Mouse (Mus musculus): ENCODE results near the gene Hist2h2ac. TPM values are rescaled to one million over a fixed set of nuclear protein-coding genes. Genes with fewer than 3 reads are reported as not detected.

The Hist2h2ac gene
- polyA plus RNA-seq, 1 experiment from 2014 or later: 12.2 TPM

DNA sequence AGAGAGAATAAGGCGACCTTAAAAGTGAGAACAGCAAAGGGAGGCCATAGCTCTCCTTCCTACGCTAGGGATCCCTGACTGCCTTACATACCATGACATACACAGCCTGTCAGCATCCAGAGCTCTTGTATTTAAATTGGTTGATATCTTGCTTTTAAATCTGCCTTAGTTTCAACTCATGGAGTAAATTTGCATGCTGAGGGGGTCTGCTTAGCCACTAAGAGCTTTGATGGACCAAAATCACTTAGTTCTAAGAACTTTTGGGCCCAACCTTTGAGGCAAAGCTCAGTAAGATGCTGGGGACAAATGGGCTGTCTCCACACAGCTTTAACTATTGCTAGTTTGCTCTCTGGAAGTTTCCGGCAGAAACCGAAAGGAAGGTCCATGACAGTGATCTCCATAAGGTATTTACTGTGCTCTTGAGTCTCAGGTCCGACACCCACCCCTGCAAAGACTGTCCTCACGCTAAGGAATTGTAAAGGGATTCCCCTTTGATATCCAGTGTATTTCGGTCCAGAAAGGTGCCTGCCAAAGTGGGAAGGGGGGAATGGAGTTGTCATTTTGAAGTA lies 16.7 kb upstream of the Hist2h2ac start:
- WGBS: 23% methylated on average over 7 of the region's 7 CpGs
- peak overlapping the region; percentile 50 for H3K4me3 ChIP-seq
- no peaks in the 10 kb centered on the region for H3K36me3 ChIP-seq
- H3K27ac ChIP-seq: peak overlapping the region; percentile 85
- H3K4me2 ChIP-seq (replicated peaks): peak overlapping the region; percentile 69
- H3K9ac ChIP-seq: peak overlapping the region; percentile 70
- H3K9me3 ChIP-seq: no peaks in the 10 kb centered on the region
- no peak for ATAC-seq (ENCODE audit: insufficient number of reproducible peaks, insufficient read depth, low FRiP score, low TSS enrichment)
- no peaks in the 10 kb centered on the region for H3K27me3 ChIP-seq
- H3K4me1 ChIP-seq: peaks cover 21% of the 10 kb centered on the region

DNA sequence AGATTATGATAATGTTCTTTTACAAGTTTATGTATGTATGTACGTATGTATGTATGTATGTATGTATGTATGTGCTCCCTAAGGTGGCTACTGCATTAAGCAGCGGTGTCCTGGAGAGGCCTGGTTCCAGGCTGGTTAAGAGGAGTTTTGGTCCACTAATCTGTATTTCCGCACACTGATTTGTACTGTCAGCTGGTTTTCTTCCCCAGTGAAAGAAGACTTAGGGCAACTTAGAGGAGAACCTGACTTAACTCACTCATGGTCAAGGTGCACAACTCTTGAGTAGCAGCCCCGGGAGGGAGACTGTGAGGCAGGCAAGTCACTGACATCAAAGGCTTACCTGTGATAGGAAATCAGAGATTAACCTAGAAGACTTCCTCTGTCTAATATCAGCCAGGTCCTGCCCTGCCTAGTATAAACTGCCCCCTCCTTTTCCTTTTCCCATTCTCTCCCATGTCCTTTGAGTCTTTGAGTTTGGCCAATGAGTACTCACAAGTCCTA lies 16.2 kb upstream of the Hist2h2ac start:
- peak overlapping the region; percentile 70 for H3K9ac ChIP-seq
- H3K9me3 ChIP-seq: no peaks in the 10 kb centered on the region
- WGBS: 71% methylated on average over 4 of the region's 4 CpGs
- H3K4me3 ChIP-seq: peak overlapping the region; percentile 50
- peaks cover 19% of the 10 kb centered on the region for H3K4me1 ChIP-seq
- peak overlapping the region; percentile 69 for H3K4me2 ChIP-seq (replicated peaks)
- peak overlapping the region; percentile 85 for H3K27ac ChIP-seq
- ATAC-seq (ENCODE audit: insufficient number of reproducible peaks, insufficient read depth, low FRiP score, low TSS enrichment): no peak
- no peaks in the 10 kb centered on the region for H3K27me3 ChIP-seq
- H3K36me3 ChIP-seq: no peaks in the 10 kb centered on the region

DNA sequence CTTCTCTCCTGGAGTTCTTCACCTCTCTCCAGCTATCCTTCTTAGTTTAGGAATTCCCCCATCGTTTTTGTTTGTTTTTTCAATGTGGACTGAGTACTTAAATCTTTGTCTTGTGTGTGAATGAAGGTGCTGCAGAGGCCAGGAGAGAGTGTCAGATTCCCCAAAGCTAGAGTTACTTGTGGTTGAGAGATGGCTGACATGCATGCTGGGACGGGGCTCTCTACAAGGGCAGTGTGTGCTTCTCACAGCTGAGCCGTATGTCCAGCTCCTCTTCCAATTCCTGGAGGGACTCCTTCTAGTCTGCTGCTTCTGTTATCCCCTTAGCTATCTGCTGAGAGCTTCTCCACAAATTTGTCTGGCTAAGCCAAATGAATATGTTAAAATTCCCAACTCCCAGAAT lies 15.2 kb upstream of the Hist2h2ac start:
- Histone ChIP-seq H3K9me3 (no peaks in the 10 kb centered on the region), H3K27me3 (no peaks in the 10 kb centered on the region), H3K4me2 (replicated peaks) (no peak overlapping the region), H3K4me1 (peaks cover 19% of the 10 kb centered on the region), H3K4me3 (no peak overlapping the region), H3K9ac (no peak overlapping the region), H3K27ac (peak overlapping the region; percentile 7; the same call in 1 of the 2 replicates), H3K36me3 (no peaks in the 10 kb centered on the region)
- no peak for ATAC-seq (ENCODE audit: insufficient number of reproducible peaks, insufficient read depth, low FRiP score, low TSS enrichment)
- 47% methylated on average over 3 of the region's 3 CpGs for WGBS

DNA sequence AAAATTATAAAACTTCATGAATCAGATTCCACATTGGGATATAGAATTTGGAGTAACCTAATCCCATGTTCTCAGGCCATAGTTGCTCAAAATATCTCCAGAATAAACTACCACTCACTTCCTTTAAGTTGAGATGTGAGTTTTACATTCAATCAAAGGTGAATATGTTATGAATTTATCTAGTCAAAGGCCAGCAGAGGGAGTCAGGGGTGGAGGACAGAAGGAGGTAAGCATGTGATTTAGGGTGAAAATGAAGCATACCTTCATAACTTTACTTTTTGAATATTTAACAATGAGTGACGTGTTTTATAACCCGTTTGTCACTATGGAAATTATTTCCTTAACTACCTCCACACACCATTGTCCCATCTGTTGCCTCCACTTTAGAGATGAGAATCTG lies 14.2 kb upstream of the Hist2h2ac start:
- no peak overlapping the region for H3K27ac ChIP-seq
- no peak overlapping the region for H3K4me3 ChIP-seq
- H3K4me2 ChIP-seq (replicated peaks): no peak overlapping the region
- 87% methylated on average over 2 of the region's 2 CpGs for WGBS
- H3K27me3 ChIP-seq: no peaks in the 10 kb centered on the region
- no peaks in the 10 kb centered on the region for H3K36me3 ChIP-seq
- H3K9me3 ChIP-seq: no peaks in the 10 kb centered on the region
- H3K9ac ChIP-seq: no peak overlapping the region
- no peak for ATAC-seq (ENCODE audit: insufficient number of reproducible peaks, insufficient read depth, low FRiP score, low TSS enrichment)
- peaks cover 19% of the 10 kb centered on the region for H3K4me1 ChIP-seq

DNA sequence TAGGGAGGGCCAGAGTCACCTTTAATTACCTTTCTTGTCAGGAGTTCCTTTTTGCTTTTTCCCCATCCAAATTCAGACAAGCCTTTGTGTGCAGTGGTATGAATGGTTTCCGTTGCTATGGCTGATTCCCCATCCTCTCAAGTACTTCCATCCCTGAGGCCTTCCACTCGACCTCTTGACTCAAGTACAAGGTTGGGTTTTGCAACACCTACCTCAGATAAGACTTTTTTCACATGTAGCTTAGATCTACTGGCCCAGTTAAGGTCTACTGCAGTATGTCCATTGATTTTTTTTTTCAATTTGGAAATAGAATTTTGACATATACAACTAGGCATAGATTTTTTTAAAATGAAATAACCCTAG lies 11.1 kb upstream of the Hist2h2ac start:
- Histone ChIP-seq H3K27ac (no peak overlapping the region), H3K4me1 (peaks cover 4% of the 10 kb centered on the region), H3K36me3 (no peaks in the 10 kb centered on the region), H3K9ac (no peak overlapping the region), H3K27me3 (no peaks in the 10 kb centered on the region), H3K4me2 (replicated peaks) (no peak overlapping the region), H3K4me3 (no peak overlapping the region), H3K9me3 (no peaks in the 10 kb centered on the region)
- no peak for ATAC-seq (ENCODE audit: insufficient number of reproducible peaks, insufficient read depth, low FRiP score, low TSS enrichment)
- WGBS: 65% methylated on average over 2 of the region's 2 CpGs

DNA sequence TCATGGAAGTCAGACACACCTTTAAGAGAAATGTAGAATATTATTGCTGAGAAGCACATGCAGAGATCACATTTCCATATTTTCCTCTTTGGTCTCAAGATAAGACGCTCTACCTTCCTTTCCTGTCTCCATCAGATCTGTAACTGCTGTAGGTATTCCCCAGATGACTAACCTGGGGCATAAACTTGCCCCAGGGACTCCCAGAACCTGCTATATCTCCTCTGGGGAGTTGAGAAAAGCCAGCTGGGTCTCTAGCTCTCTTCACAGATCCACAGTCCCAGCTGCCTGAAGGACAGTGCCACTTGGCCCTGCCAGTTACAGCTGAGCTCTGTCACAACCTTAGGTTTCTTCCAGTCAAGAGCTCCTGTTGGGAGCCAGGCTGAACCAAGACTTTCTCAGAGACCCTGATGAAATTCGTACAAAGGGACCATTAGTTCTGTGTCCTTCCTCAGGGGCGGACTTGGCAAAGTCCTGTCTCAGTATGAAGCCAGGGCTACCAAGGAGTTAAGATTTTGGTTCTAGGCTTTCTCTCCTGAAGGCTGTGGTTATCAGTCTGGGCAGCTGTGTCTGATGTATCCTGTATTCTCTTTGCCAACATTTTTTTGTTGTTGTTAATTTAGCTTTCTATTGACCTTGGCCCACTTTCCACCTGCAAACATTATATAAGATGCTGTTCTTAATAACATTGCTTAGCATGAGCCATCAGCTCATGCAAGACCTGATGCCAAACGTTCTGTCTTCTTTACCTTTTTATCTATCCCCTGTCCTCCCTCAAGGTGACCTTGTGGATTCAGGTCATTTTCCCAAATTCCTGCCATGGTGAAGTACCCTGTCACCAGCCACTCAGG lies 10.5 kb upstream of the Hist2h2ac start:
- no peaks in the 10 kb centered on the region for H3K36me3 ChIP-seq
- no peaks in the 10 kb centered on the region for H3K9me3 ChIP-seq
- no peak overlapping the region for H3K9ac ChIP-seq
- H3K27me3 ChIP-seq: no peaks in the 10 kb centered on the region
- H3K4me1 ChIP-seq: no peaks in the 10 kb centered on the region
- WGBS: 72% methylated on average over 4 of the region's 4 CpGs
- H3K4me3 ChIP-seq: no peak overlapping the region
- ATAC-seq (ENCODE audit: insufficient number of reproducible peaks, insufficient read depth, low FRiP score, low TSS enrichment): no peak
- H3K27ac ChIP-seq: no peak overlapping the region
- no peak overlapping the region for H3K4me2 ChIP-seq (replicated peaks)

DNA sequence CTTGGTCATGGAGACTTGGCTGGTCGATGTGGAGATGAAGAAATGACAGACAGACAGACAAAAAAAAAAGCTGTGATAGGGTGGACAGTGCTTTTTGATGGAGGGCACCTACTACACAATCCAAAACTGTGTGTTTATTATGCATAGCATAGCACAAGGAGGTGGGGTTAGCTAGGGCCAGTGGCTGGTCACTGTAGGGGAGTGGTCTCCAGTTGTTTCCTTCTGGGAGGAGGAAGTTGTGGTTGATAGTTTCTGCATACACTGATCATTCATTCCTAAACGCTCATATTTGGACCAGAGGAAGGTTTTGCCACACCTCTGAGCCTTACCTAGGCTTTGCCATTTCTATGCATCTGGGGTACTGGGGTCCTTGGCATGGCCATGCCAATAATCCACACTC lies 9.7 kb upstream of the Hist2h2ac start:
- no peak overlapping the region for H3K4me3 ChIP-seq
- ATAC-seq (ENCODE audit: insufficient number of reproducible peaks, insufficient read depth, low FRiP score, low TSS enrichment): no peak
- H3K27ac ChIP-seq: no peak overlapping the region
- no peaks in the 10 kb centered on the region for H3K36me3 ChIP-seq
- H3K9ac ChIP-seq: no peak overlapping the region
- no peaks in the 10 kb centered on the region for H3K9me3 ChIP-seq
- H3K4me1 ChIP-seq: no peaks in the 10 kb centered on the region
- no peak overlapping the region for H3K4me2 ChIP-seq (replicated peaks)
- no peaks in the 10 kb centered on the region for H3K27me3 ChIP-seq
- 54% methylated on average over 2 of the region's 2 CpGs for WGBS

DNA sequence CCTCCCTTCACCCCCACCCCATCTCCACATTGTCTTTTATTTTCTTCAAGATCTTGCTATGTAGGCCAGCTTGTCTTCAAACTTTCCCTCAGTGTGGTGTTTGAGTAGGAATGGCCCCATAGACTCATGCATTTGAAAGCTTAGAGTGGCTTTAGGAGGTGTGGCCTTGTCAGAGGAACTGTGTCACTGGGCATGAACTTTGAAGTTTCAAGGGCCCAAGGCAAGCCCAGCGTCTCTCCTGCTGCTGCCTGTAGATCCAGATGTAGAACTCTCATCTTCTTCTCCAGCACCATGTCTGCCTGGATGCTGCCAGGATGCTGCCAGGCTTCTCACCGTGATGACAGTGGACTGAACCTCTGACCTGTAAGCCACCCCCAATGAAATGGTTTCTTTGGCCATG lies 8.1 kb upstream of the Hist2h2ac start:
- no peak for ATAC-seq (ENCODE audit: insufficient number of reproducible peaks, insufficient read depth, low FRiP score, low TSS enrichment)
- Histone ChIP-seq H3K27ac (no peak overlapping the region), H3K36me3 (no peaks in the 10 kb centered on the region), H3K4me2 (replicated peaks) (no peak overlapping the region), H3K4me1 (no peaks in the 10 kb centered on the region; the same call in 1 of the 2 replicates), H3K9ac (no peak overlapping the region), H3K9me3 (no peaks in the 10 kb centered on the region), H3K27me3 (no peaks in the 10 kb centered on the region), H3K4me3 (no peak overlapping the region)
- 69% methylated on average over 2 of the region's 2 CpGs for WGBS

DNA sequence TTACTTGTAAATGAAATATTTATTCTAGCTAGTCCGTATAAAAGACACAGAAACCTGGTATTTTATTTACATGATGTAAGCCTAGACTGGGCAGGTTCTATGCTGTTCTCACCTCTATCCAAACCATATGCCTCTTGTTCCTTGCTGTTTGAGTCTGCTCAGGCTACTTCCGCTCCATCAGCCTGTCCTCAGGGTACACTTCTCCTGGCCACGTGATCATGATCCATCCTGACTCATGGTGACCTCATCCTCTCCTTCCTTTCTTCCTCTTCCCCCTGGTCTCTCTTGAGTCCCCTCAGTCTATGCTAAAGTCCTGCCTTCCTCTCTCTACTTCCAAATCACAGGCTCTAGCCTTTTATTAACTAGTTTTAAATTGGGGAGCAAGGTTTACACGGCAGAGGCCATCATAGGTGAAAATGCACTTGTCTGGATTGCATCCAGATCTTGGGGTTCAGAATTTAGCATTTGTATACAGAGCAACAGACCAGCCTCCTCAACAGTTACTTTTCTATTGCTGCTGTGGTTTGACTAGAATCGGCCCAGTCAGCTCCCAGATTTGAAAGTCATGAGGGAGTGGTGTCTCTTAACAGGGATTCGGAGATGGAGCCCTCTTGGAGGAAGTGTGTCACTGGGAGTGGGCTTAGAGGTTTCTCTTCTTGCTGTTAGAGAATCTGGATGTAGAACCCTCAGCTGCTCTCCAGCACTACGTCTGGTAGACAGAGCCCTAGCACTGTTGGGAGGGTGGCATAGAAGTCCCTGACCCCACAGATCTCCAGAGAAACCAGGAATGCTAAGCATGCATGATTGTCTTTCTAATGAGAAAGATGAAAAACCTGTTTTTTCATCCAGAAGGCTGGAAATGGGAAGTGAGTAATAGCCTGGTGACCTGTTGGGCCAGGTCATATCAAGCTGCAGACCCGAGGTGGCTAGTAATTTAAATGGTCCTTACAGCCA lies 6.3 kb upstream of the Hist2h2ac start:
- Histone ChIP-seq H3K36me3 (no peaks in the 10 kb centered on the region), H3K27ac (no peak overlapping the region), H3K9ac (no peak overlapping the region), H3K9me3 (no peaks in the 10 kb centered on the region), H3K4me2 (replicated peaks) (no peak overlapping the region), H3K4me3 (no peak overlapping the region), H3K27me3 (no peaks in the 10 kb centered on the region), H3K4me1 (peaks cover 8% of the 10 kb centered on the region)
- WGBS: 61% methylated on average over 8 of the region's 8 CpGs
- no peak for ATAC-seq (ENCODE audit: insufficient number of reproducible peaks, insufficient read depth, low FRiP score, low TSS enrichment)

DNA sequence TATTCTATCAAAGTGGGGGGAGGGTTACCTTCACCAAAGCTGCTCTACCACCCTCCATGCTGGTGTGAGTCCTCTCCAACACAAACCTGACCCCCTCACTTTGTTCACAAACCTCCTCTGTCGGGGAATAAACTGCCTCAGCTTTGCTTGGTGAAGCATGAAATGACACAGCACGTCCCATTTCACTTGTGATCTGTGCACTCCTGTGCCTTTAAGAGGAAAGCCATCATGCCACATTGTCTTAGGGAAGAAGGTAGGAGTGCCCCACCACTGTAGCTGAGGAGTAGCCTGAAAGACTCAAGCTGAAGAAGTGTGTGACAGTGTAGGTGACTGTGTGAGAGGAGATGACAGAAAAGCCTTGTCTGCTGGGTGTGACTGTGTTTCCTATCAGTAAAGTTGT lies 4.7 kb upstream of the Hist2h2ac start:
- Histone ChIP-seq H3K27me3 (no peaks in the 10 kb centered on the region), H3K27ac (no peak overlapping the region), H3K9me3 (no peaks in the 10 kb centered on the region), H3K4me2 (replicated peaks) (no peak overlapping the region; the same call in 1 of the 2 replicates), H3K4me1 (peaks cover 12% of the 10 kb centered on the region), H3K4me3 (no peak overlapping the region), H3K9ac (no peak overlapping the region), H3K36me3 (no peaks in the 10 kb centered on the region)
- no peak for ATAC-seq (ENCODE audit: insufficient number of reproducible peaks, insufficient read depth, low FRiP score, low TSS enrichment)
- 31% methylated on average over 2 of the region's 2 CpGs for WGBS

DNA sequence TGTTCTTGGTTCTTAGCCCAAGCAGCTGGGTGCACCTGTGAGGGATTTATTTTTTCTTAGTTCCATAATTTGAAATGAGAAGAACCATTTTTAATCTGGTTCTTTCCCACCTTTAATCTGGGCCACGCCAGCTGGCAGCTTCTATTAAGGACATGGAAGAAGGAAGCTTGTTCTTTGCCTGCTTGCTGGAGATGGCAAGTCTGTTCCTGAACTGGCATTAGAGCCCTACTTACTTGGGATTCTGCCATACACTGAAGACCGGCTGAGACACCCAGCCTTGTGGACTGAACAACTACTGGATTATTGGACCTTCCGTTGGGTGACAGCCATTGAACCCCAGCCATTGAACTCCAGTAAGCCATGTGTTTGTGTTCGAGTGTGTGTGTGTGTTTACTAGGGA lies 2.1 kb upstream of the Hist2h2ac start:
- Histone ChIP-seq H3K27ac (no peak overlapping the region), H3K9ac (no peak overlapping the region), H3K27me3 (no peaks in the 10 kb centered on the region), H3K4me2 (replicated peaks) (peak overlapping the region; percentile 57), H3K9me3 (no peaks in the 10 kb centered on the region), H3K4me1 (peaks cover 18% of the 10 kb centered on the region), H3K36me3 (no peaks in the 10 kb centered on the region), H3K4me3 (no peak overlapping the region)
- ATAC-seq (ENCODE audit: insufficient number of reproducible peaks, insufficient read depth, low FRiP score, low TSS enrichment): no peak
- 93% methylated on average over 4 of the region's 4 CpGs for WGBS

Data from embryonic facial prominence, embryonic 12.5 days (tissue).